Mouse (Mus musculus) ES-Bruce4 (cell line): ENCODE measurements around the gene Sla2. TPM values are rescaled to one million over a fixed set of nuclear protein-coding genes. Genes with fewer than 3 reads are reported as not detected.
"Not testable (repeated sequence)": the region's sequence is repeated elsewhere in the genome, so short reads cannot be mapped to it uniquely, and the experiment has no call there.

Source experiments
- H3K27ac ChIP-seq: 2 replicates; pipeline ENCODE4 v1.5.1; 2012; ENCODE audit warnings: low read length, inconsistent platforms; ENCODE audit not compliant: insufficient read depth
- H3K27me3 ChIP-seq: 2 replicates; pipeline ENCODE4 v1.6.1; 2012; ENCODE audit warnings: mild to moderate bottlenecking, low read length, inconsistent platforms; ENCODE audit not compliant: control insufficient read depth, poor library complexity, insufficient read depth, severe bottlenecking
- H3K36me3 ChIP-seq: 2 replicates; pipeline ENCODE4 v1.6.1; 2012; ENCODE audit warnings: inconsistent platforms, mild to moderate bottlenecking, low read length, moderate library complexity; ENCODE audit not compliant: control insufficient read depth, poor library complexity, insufficient read depth, severe bottlenecking
- H3K4me1 ChIP-seq: one replicate; pipeline ENCODE4 v1.8.1; 2011; ENCODE audit warnings: low read length; ENCODE audit not compliant: control insufficient read depth, insufficient read depth
- H3K4me3 ChIP-seq: 2 replicates; pipeline ENCODE4 v1.5.1; 2011; ENCODE audit warnings: low read depth, mild to moderate bottlenecking, low read length
- H3K9ac ChIP-seq: 2 replicates; pipeline ENCODE4 v1.6.1; 2012; ENCODE audit warnings: low read depth, mild to moderate bottlenecking, inconsistent platforms; ENCODE audit not compliant: poor library complexity, severe bottlenecking
- H3K9me3 ChIP-seq: replicated peaks from 2 replicates; pipeline ENCODE4 v1.6.1; 2012; ENCODE audit warnings: mild to moderate bottlenecking, low read length, inconsistent platforms; ENCODE audit not compliant: control insufficient read depth, poor library complexity, insufficient read depth, severe bottlenecking
- CTCF ChIP-seq: IDR thresholded peaks from one replicate; pipeline ENCODE4 v1.8.1; 2011; ENCODE audit warnings: low read depth, low read length
- EP300 ChIP-seq: IDR thresholded peaks from 2 replicates; pipeline ENCODE4 v1.6.1; 2011; ENCODE audit warnings: low read depth, low read length; ENCODE audit not compliant: insufficient read depth
- POLR2A ChIP-seq: IDR thresholded peaks from one replicate; pipeline ENCODE4 v1.8.1; 2011; ENCODE audit warnings: low read length; ENCODE audit not compliant: insufficient read depth
- polyA plus RNA-seq: library from polyadenylated mRNA; stranded (reverse); fragments of >200 nt; gene quantifications from 2 replicates; pipeline ENCODE4 v1.2.4, GENCODE M21; 2011; ENCODE audit warnings: low read depth; ENCODE audit not compliant: missing spikeins, insufficient read depth, insufficient read length

Sla2 gene
- polyA plus RNA-seq, 1 experiment = not detected

- Histone ChIP-seq H3K36me3 (no peaks in the 10 kb centered on the region), H3K9ac (no peak overlapping the region), H3K27ac (no peak overlapping the region), H3K9me3 (no peaks in the 10 kb centered on the region), H3K4me1 (no peaks in the 10 kb centered on the region), H3K27me3 (no peaks in the 10 kb centered on the region), H3K4me3 (no peak overlapping the region)
- TF ChIP-seq EP300 = no peak
- no peak for TF ChIP-seq POLR2A
- TF ChIP-seq CTCF = no peak
Measured at GRCm38 (mm10) chr2:156888490-156888889, 1.5 kb upstream of the Sla2 start.

GRCm38 (mm10) chr2:156886084-156886631 is 834 bp downstream of the Sla2 start:
- H3K4me1 ChIP-seq = no peaks in the 10 kb centered on the region
- no peaks in the 10 kb centered on the region for H3K27me3 ChIP-seq
- TF ChIP-seq EP300 (no peak), POLR2A (no peak), CTCF (no peak)
- no peak overlapping the region for H3K27ac ChIP-seq
- H3K9ac ChIP-seq = no peak overlapping the region
- H3K9me3 ChIP-seq = no peaks in the 10 kb centered on the region
- H3K4me3 ChIP-seq = no peak overlapping the region
- H3K36me3 ChIP-seq = no peaks in the 10 kb centered on the region

GRCm38 (mm10) chr2:156885666-156886065 is 1.3 kb downstream of the Sla2 start:
- H3K27ac ChIP-seq, H3K4me1 ChIP-seq, H3K36me3 ChIP-seq, H3K9me3 ChIP-seq, H3K9ac ChIP-seq, H3K4me3 ChIP-seq, H3K27me3 ChIP-seq: not testable (repeated sequence)

GRCm38 (mm10) chr2:156884396-156885211 is 2.4 kb downstream of the Sla2 start:
- Histone ChIP-seq H3K36me3 (no peaks in the 10 kb centered on the region), H3K9ac (no peak overlapping the region), H3K27me3 (no peaks in the 10 kb centered on the region), H3K4me1 (no peaks in the 10 kb centered on the region), H3K4me3 (no peak overlapping the region), H3K9me3 (no peaks in the 10 kb centered on the region), H3K27ac (no peak overlapping the region)
- TF ChIP-seq CTCF = no peak
- TF ChIP-seq EP300 = no peak
- TF ChIP-seq POLR2A = no peak

GRCm38 (mm10) chr2:156882431-156883001 is 4.5 kb downstream of the Sla2 start:
- Histone ChIP-seq H3K27me3 (no peaks in the 10 kb centered on the region), H3K9me3 (no peaks in the 10 kb centered on the region), H3K4me1 (no peaks in the 10 kb centered on the region), H3K4me3 (no peak overlapping the region), H3K27ac (no peak overlapping the region), H3K9ac (no peak overlapping the region), H3K36me3 (no peaks in the 10 kb centered on the region)
- no peak for TF ChIP-seq POLR2A

- Histone ChIP-seq H3K4me3 (no peak overlapping the region), H3K4me1 (no peaks in the 10 kb centered on the region), H3K9ac (no peak overlapping the region), H3K27ac (no peak overlapping the region), H3K9me3 (no peaks in the 10 kb centered on the region), H3K27me3 (no peaks in the 10 kb centered on the region), H3K36me3 (no peaks in the 10 kb centered on the region)
- TF ChIP-seq CTCF (no peak), POLR2A (no peak), EP300 (no peak)
Measured at GRCm38 (mm10) chr2:156879541-156879940, 7.5 kb downstream of the Sla2 start.
